Mouse (Mus musculus) CH12.LX (cell line): ENCODE results near the gene Dexi. TPM values are rescaled to one million over a fixed set of nuclear protein-coding genes. Genes with fewer than 3 reads are reported as not detected.

ENCODE experiments used
- DNase-seq: peaks from one replicate; pipeline ENCODE4 v3.0.0-alpha.2; 2013; ENCODE audit errors: extremely low read depth
- H3K27ac ChIP-seq: 2 replicates; pipeline ENCODE4 v1.5.1; 2012; ENCODE audit warnings: low read depth, mild to moderate bottlenecking, control low read depth, moderate library complexity; ENCODE audit not compliant: insufficient read depth
- H3K27me3 ChIP-seq: replicated peaks from 2 replicates; pipeline ENCODE3; 2012; ENCODE audit warnings: inconsistent platforms
- H3K36me3 ChIP-seq, 2 experiments: replicated peaks in 1 of 2; 2 replicates each; pipeline versions ENCODE3 to v1.6.1; 2012; ENCODE audit warnings: inconsistent platforms in 1 of 2, low read length in 1 of 2, mild to moderate bottlenecking in 1 of 2, mixed read lengths in 1 of 2, moderate library complexity in 1 of 2; ENCODE audit not compliant: control insufficient read depth in 1 of 2, insufficient read depth in 1 of 2
- H3K4me1 ChIP-seq, 2 experiments: 2 replicates each; pipeline ENCODE4 v1.6.1; 2012; ENCODE audit warnings: inconsistent platforms in 1 of 2, moderate library complexity in 1 of 2; ENCODE audit not compliant: insufficient read depth in 2 of 2, control insufficient read depth in 1 of 2
- H3K4me2 ChIP-seq: 2 replicates; pipeline ENCODE4 v1.6.1; 2012; ENCODE audit warnings: low read depth, mild to moderate bottlenecking, control low read depth; ENCODE audit not compliant: poor library complexity, insufficient read depth, severe bottlenecking
- H3K4me3 ChIP-seq, 3 experiments: fragments of 150-350 bp in 1 of 3; sonication (generic) in 1 of 3; replicated peaks in 1 of 3; 2 replicates each; pipeline versions ENCODE3 to v1.5.1; 2011 to 2012; ENCODE audit warnings: low read depth in 2 of 3, low read length in 2 of 3, mild to moderate bottlenecking in 2 of 3, moderate library complexity in 2 of 3, control low read depth in 1 of 3, improper control_type of control experiment in 1 of 3, inconsistent platforms in 1 of 3, mixed read lengths in 1 of 3; ENCODE audit not compliant: poor library complexity in 1 of 3
- H3K79me2 ChIP-seq: replicated peaks from 2 replicates; pipeline ENCODE4 v1.6.1; 2012; ENCODE audit warnings: mild to moderate bottlenecking, moderate library complexity; ENCODE audit not compliant: control insufficient read depth, poor library complexity, insufficient read depth, severe bottlenecking; ENCODE audit errors: extremely low read depth
- H3K9ac ChIP-seq: 2 replicates; pipeline ENCODE4 v1.6.1; 2012; ENCODE audit warnings: low read depth, mild to moderate bottlenecking, control low read depth, moderate library complexity; ENCODE audit not compliant: insufficient read depth
- H3K9me3 ChIP-seq: replicated peaks from 2 replicates; pipeline ENCODE3; 2012; ENCODE audit warnings: low read length, inconsistent platforms, mixed read lengths
- BHLHE40 ChIP-seq: IDR thresholded peaks from 2 replicates; pipeline ENCODE4 v1.6.1; 2011; ENCODE audit warnings: mild to moderate bottlenecking, low read depth, low read length, improper control_type of control experiment
- CHD1 ChIP-seq: IDR thresholded peaks from 2 replicates; pipeline ENCODE4 v1.6.1; 2012; ENCODE audit warnings: low read depth, low read length, improper control_type of control experiment, inconsistent platforms
- CHD2 ChIP-seq: IDR thresholded peaks from 2 replicates; pipeline ENCODE4 v1.6.1; 2011; ENCODE audit warnings: low read length, improper control_type of control experiment
- CTCF ChIP-seq, 2 experiments: IDR thresholded peaks in 1 of 2; conservative IDR thresholded peaks in 1 of 2; 2 replicates each; pipeline ENCODE4 v1.5.1; 2011 to 2012; ENCODE audit warnings: low read depth in 2 of 2, low read length in 2 of 2, improper control_type of control experiment in 1 of 2, inconsistent platforms in 1 of 2, mild to moderate bottlenecking in 1 of 2, moderate library complexity in 1 of 2
- E2F4 ChIP-seq: IDR thresholded peaks from 2 replicates; pipeline ENCODE4 v1.6.1; 2011; ENCODE audit warnings: low read depth, low read length, improper control_type of control experiment; ENCODE audit not compliant: insufficient replicate concordance
- EP300 ChIP-seq: IDR thresholded peaks from 2 replicates; pipeline ENCODE4 v1.6.1; 2011; ENCODE audit warnings: low read length, improper control_type of control experiment
- ETS1 ChIP-seq: conservative IDR thresholded peaks from 2 replicates; pipeline ENCODE4 v1.6.1; 2012; ENCODE audit warnings: low read depth, mild to moderate bottlenecking, inconsistent platforms, low read length, improper control_type of control experiment, moderate library complexity
- GABPA ChIP-seq: IDR thresholded peaks from 2 replicates; pipeline ENCODE4 v1.6.1; 2012; ENCODE audit warnings: low read depth, low read length, improper control_type of control experiment, inconsistent platforms; ENCODE audit not compliant: insufficient replicate concordance
- HCFC1 ChIP-seq: IDR thresholded peaks from 2 replicates; pipeline ENCODE4 v1.6.1; 2012; ENCODE audit warnings: low read depth, mild to moderate bottlenecking, inconsistent platforms, low read length, improper control_type of control experiment
- IRF4 ChIP-seq: IDR thresholded peaks from 2 replicates; pipeline ENCODE4 v1.6.1; 2014; ENCODE audit warnings: low read depth, mild to moderate bottlenecking, inconsistent platforms, low read length, improper control_type of control experiment
- KAT2A ChIP-seq: IDR thresholded peaks from 2 replicates; pipeline ENCODE4 v1.6.1; 2012; ENCODE audit warnings: low read length, improper control_type of control experiment, inconsistent platforms; ENCODE audit not compliant: insufficient replicate concordance
- MAX ChIP-seq: IDR thresholded peaks from 2 replicates; pipeline ENCODE4 v1.6.1; 2011; ENCODE audit warnings: low read length, improper control_type of control experiment
- MEF2A ChIP-seq: IDR thresholded peaks from 2 replicates; pipeline ENCODE4 v1.6.1; 2014; ENCODE audit warnings: low read depth, mild to moderate bottlenecking, inconsistent platforms, low read length, improper control_type of control experiment, borderline replicate concordance
- MXI1 ChIP-seq: IDR thresholded peaks from 2 replicates; pipeline ENCODE4 v1.6.1; 2011; ENCODE audit warnings: mild to moderate bottlenecking, low read depth, low read length, improper control_type of control experiment
- MYC ChIP-seq: IDR thresholded peaks from 2 replicates; pipeline ENCODE4 v1.6.1; 2011; ENCODE audit warnings: low read depth, mild to moderate bottlenecking, improper control_type of control experiment, low read length
- NELFE ChIP-seq: IDR thresholded peaks from 2 replicates; pipeline ENCODE4 v1.6.1; 2011; ENCODE audit warnings: low read depth, low read length, improper control_type of control experiment
- NRF1 ChIP-seq: IDR thresholded peaks from 2 replicates; pipeline ENCODE4 v1.6.1; 2014; ENCODE audit warnings: low read depth, mild to moderate bottlenecking, inconsistent platforms, low read length, improper control_type of control experiment, moderate library complexity
- PAX5 ChIP-seq: IDR thresholded peaks from 2 replicates; pipeline ENCODE4 v1.6.1; 2012; ENCODE audit warnings: low read length, inconsistent platforms, mixed read lengths
- POLR2A ChIP-seq: IDR thresholded peaks from 2 replicates; pipeline ENCODE4 v1.6.1; 2011; ENCODE audit warnings: low read depth, mild to moderate bottlenecking, improper control_type of control experiment, low read length
- POLR2AphosphoS2 ChIP-seq: IDR thresholded peaks from 2 replicates; pipeline ENCODE4 v1.6.1; 2011; ENCODE audit warnings: low read depth, low read length, improper control_type of control experiment
- RAD21 ChIP-seq: IDR thresholded peaks from 2 replicates; pipeline ENCODE4 v1.6.1; 2011; ENCODE audit warnings: low read depth, mild to moderate bottlenecking, low read length, improper control_type of control experiment, moderate library complexity
- SIN3A ChIP-seq: IDR thresholded peaks from 2 replicates; pipeline ENCODE4 v1.6.1; 2012; ENCODE audit warnings: low read length, improper control_type of control experiment, inconsistent platforms
- SMC3 ChIP-seq: IDR thresholded peaks from 2 replicates; pipeline ENCODE4 v1.6.1; 2011; ENCODE audit warnings: low read depth, low read length, improper control_type of control experiment
- TBP ChIP-seq: conservative IDR thresholded peaks from 2 replicates; pipeline ENCODE4 v1.6.1; 2011; ENCODE audit warnings: low read depth, low read length, improper control_type of control experiment
- TCF12 ChIP-seq: IDR thresholded peaks from 2 replicates; pipeline ENCODE4 v1.6.1; 2014; ENCODE audit warnings: low read depth, mild to moderate bottlenecking, inconsistent platforms, low read length, improper control_type of control experiment
- UBTF ChIP-seq: IDR thresholded peaks from 2 replicates; pipeline ENCODE4 v1.6.1; 2012; ENCODE audit warnings: low read depth, mild to moderate bottlenecking, inconsistent platforms, low read length, improper control_type of control experiment, moderate library complexity
- USF1 ChIP-seq: IDR thresholded peaks from 2 replicates; pipeline ENCODE4 v1.6.1; 2014; ENCODE audit warnings: low read depth, mild to moderate bottlenecking, inconsistent platforms, low read length, improper control_type of control experiment
- ZC3H11A ChIP-seq: IDR thresholded peaks from 2 replicates; pipeline ENCODE4 v1.6.1; 2012; ENCODE audit warnings: low read depth, mild to moderate bottlenecking, inconsistent platforms, low read length, improper control_type of control experiment
- ZKSCAN1 ChIP-seq: IDR thresholded peaks from 2 replicates; pipeline ENCODE4 v1.6.1; 2012; ENCODE audit warnings: low read depth, inconsistent platforms, low read length, improper control_type of control experiment, borderline replicate concordance
- ZNF384 ChIP-seq: IDR thresholded peaks from 2 replicates; pipeline ENCODE4 v1.6.1; 2012; ENCODE audit warnings: low read depth, low read length, improper control_type of control experiment, inconsistent platforms
- dilution Hi-C: fragments of 300-500 bp; cut with MboI; formaldehyde crosslinking; loops from 2 replicates; pipeline ENCODE4 v1.14.3; 2020; ENCODE audit warnings: low sequenced_read_pairs; ENCODE audit not compliant: extremely low pct_unique_long_range_greater_than_20kb, extremely low pct_ligation_motif_present
- in situ Hi-C: fragments of 300-500 bp; cut with MboI; formaldehyde crosslinking; loops from 3 replicates; pipeline ENCODE4 v1.14.3; 2019; ENCODE audit warnings: low sequenced_read_pairs, low pct_ligation_motif_present, low pct_unique_long_range_greater_than_20kb, mixed read lengths
- polyA plus RNA-seq: library from polyadenylated mRNA; unstranded; fragments of >175 nt; gene quantifications from 2 replicates; pipeline ENCODE4 v1.2.1, GENCODE M21; 2012; ENCODE audit warnings: low read depth; ENCODE audit not compliant: insufficient read length
- total RNA-seq, 2 experiments: library from RNA; depleted of rRNA; stranded (reverse); fragments of 300-350 nt in 1 of 2; fragments of >200 nt in 1 of 2; gene quantifications; 2 replicates each; pipeline ENCODE4 v1.2.3; 2012 to 2014

Dexi gene
- total and polyA plus RNA-seq, 3 experiments, result 11.3 to 19.6 (median 14.1) TPM

GRCm38 (mm10) chr16:10489483-10489882 lies 53.4 kb downstream of the Dexi start:
- H3K27ac ChIP-seq, result peak overlapping the region; percentile 78
- peak overlapping the region; percentile 94 for H3K4me2 ChIP-seq
- dilution Hi-C loops (no loop called here), in situ Hi-C loops (no loop called here)
- DNase-seq, result peak; percentile 75
- H3K9me3 ChIP-seq, result no peaks in the 10 kb centered on the region
- peak overlapping the region; percentile 59 to 81 (median 70) for H3K4me3 ChIP-seq
- peaks cover 9% of the 10 kb centered on the region for H3K79me2 ChIP-seq
- peaks cover 22 to 45% of the 10 kb centered on the region in 2 experiments for H3K4me1 ChIP-seq
- no peaks in the 10 kb centered on the region for H3K27me3 ChIP-seq
- peak; percentile 45; the same call in 1 of the 2 replicates for TF ChIP-seq TBP
- TF ChIP-seq SIN3A, result peak; percentile 13
- peak; percentile 39 for TF ChIP-seq USF1
- TF ChIP-seq MEF2A, result 0 out of 2 replicates have a peak, but pooled peaks have one; percentile 5
- no peak for TF ChIP-seq CTCF (conservative IDR thresholded peaks at IDR 0.05 in 1 of 2, IDR thresholded peaks at IDR 0.05 in 1 of 2; ENCODE audit: low read depth in 2 of 2, low read length in 2 of 2)
- TF ChIP-seq IRF4, result peak; percentile 5; the same call in 1 of the 2 replicates
- 0 out of 2 replicates have a peak, but pooled peaks have one; percentile 1 for TF ChIP-seq SMC3
- TF ChIP-seq POLR2A, result no peak; the same call in 1 of the 2 replicates
- TF ChIP-seq BHLHE40, result peak; percentile 84
- peak; percentile 99 for TF ChIP-seq MAX
- peak; percentile 98 for TF ChIP-seq MXI1
- 0 out of 2 replicates have a peak, but pooled peaks have one; percentile 7 for TF ChIP-seq ETS1
- TF ChIP-seq ZNF384, result no peak
- peak; percentile 99 for TF ChIP-seq MYC
- TF ChIP-seq HCFC1, result no peak
- TF ChIP-seq RAD21, result no peak
- no peak for TF ChIP-seq ZKSCAN1
- TF ChIP-seq TCF12, result peak; percentile 17; the same call in 1 of the 2 replicates
- TF ChIP-seq ZC3H11A, result no peak
- peak overlapping the region; percentile 39 for H3K9ac ChIP-seq
- peaks cover 3 to 33% of the 10 kb centered on the region in 2 experiments for H3K36me3 ChIP-seq

GRCm38 (mm10) chr16:10488769-10489481 lies 53.9 kb downstream of the Dexi start:
- H3K27ac ChIP-seq, result peak overlapping the region; percentile 78
- H3K9me3 ChIP-seq, result no peaks in the 10 kb centered on the region
- peaks cover 21 to 41% of the 10 kb centered on the region in 2 experiments for H3K4me1 ChIP-seq
- H3K79me2 ChIP-seq, result peaks cover 9% of the 10 kb centered on the region
- H3K4me2 ChIP-seq, result peak overlapping the region; percentile 94
- H3K27me3 ChIP-seq, result no peaks in the 10 kb centered on the region
- peak overlapping the region; percentile 59 to 81 (median 70) for H3K4me3 ChIP-seq
- in situ Hi-C loops, result no loop called here
- H3K36me3 ChIP-seq, result peaks cover 3 to 30% of the 10 kb centered on the region in 2 experiments
- DNase-seq, result peak; percentile 90
- dilution Hi-C loops, result no loop called here
- peak overlapping the region; percentile 39 for H3K9ac ChIP-seq
- TF ChIP-seq BHLHE40 (peak; percentile 88), PAX5 (no peak), POLR2AphosphoS2 (no peak), SIN3A (peak; percentile 61), HCFC1 (no peak), MEF2A (no peak; the same call in none of the 2 replicates), IRF4 (peak; percentile 85), CHD2 (no peak; the same call in 1 of the 2 replicates), EP300 (peak; percentile 87), ETS1 (peak; percentile 89), ZKSCAN1 (no peak), NRF1 (no peak), E2F4 (0 out of 2 replicates have a peak, but pooled peaks have one; percentile 29), CHD1 (no peak), RAD21 (no peak; the same call in 1 of the 2 replicates), GABPA (no peak), KAT2A (no peak; the same call in 1 of the 2 replicates), UBTF (peak; percentile 67; the same call in 1 of the 2 replicates), NELFE (no peak), USF1 (no peak), ZNF384 (no peak; the same call in 1 of the 2 replicates), POLR2A (no peak; the same call in 1 of the 2 replicates)
